Mouse (Mus musculus): Measurements from ENCODE around the gene Nfkbib. TPM values are rescaled to one million over a fixed set of nuclear protein-coding genes. Genes with fewer than 3 reads are reported as not detected.

Gene Nfkbib
- polyA plus RNA-seq, 1 experiment from 2014 or later = 62.3 TPM

DNA sequence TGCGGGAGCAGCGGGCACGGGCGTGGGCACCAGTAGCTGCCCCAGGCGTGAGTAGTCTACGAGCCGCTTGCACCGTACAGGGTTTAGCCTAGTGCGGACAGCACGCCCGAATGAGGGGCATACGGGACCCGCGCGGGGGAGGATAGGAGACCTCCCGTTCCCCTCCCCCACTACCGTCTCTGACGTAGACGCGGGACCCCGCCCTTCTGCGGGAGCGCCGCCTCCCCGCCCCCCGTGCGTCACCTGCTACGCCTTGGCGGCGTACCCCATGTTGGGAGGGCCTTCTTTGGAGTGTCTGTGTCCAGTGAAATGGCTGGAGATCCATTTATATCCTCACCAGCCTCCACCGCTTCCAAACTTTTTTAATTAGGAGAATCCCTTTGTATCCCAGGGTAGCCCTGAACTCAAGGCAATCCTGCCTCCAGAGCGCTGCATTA, 41.7 kb upstream of the Nfkbib start:
- no peaks in the 10 kb centered on the region for H3K27me3 ChIP-seq (ENCODE audit: low read depth, poor library complexity, severe bottlenecking)
- peaks cover 59% of the 10 kb centered on the region for H3K4me1 ChIP-seq
- peak; percentile 94 for DNase-seq (ENCODE audit: low spot score)
- peaks cover 23% of the 10 kb centered on the region for H3K36me3 ChIP-seq
- H3K27ac ChIP-seq (replicated peaks) = peak overlapping the region; percentile 100
- H3K9me3 ChIP-seq (replicated peaks) = no peaks in the 10 kb centered on the region
- 0% methylated on average over 32 of the region's 32 CpGs for WGBS
- H3K4me3 ChIP-seq = peak overlapping the region; percentile 94

DNA sequence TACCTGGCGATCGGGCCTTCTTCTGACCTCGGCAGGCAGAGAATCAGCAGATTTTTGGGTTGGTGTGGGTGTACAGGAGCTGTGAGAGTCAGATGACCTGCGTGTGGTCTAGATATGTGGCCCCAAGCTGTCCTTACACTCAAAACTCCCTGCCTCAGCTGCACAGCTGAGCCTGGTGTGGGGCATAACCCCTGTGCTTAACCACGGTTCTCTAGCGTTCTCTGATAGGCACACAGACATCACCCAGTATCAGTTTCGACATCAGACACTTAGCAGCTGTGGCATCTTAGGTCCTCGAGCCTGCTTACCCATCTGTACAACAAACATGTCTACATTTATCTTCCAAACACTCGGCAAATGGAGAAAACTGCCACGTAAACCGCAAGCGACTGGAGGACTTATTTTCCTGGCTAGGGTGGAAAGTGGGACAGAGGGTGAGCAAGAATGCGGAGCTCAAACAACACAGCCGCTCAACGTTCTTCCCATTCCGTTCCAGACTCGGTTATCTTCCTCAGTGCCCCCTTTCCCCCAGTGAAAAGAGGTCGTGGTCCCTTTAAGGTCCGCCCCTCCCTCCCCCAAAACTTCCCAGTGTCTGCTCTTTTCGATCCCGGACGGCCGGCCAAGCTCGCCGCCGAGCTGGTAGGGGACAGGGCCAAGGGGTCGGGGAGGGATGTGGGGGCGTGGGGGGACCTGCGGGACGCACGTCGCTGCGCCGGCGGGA, 41.1 kb upstream of the Nfkbib start, which contains the start of gene Hnrnpl:
TSS of gene Hnrnpl (plus strand) at position 321 of the 721 bp plus-strand sequence.
- H3K4me1 ChIP-seq = peaks cover 59% of the 10 kb centered on the region
- WGBS = 4% methylated on average over 35 of the region's 35 CpGs

DNA sequence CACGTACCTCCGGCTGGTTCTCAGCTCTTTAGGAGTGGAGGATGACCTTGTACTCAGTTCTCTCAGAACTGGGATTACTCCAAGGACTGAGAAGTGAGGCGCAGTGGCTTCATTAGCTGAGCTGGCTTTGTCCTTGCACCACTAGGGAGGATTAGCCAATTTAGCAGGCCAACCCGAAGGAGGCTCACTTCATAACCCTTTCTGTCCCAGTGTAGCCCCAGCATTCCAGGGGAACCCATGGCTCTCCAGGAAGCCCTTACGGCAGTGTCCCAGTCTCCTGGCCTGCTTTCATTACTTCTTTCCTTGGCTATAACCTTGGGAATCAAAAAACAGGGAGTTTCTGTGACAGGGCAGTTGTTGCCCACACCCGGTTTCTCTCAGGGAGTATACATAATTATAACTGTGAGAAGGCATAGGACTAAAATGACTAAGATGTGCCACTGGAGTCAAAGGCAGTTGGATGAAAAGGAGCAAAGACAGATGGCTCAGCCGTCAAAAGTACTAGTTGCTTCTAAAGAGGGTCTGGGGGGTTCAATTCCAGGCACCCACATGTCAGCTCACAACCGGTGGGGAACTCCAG, 40.4 kb upstream of the Nfkbib start:
- peak overlapping the region; percentile 94 for H3K4me3 ChIP-seq
- WGBS = 26% methylated on average over 8 of the region's 8 CpGs
- H3K27ac ChIP-seq (replicated peaks) = peak overlapping the region; percentile 100
- peaks cover 59% of the 10 kb centered on the region for H3K4me1 ChIP-seq
- no peak for DNase-seq (ENCODE audit: low spot score)
- no peaks in the 10 kb centered on the region for H3K9me3 ChIP-seq (replicated peaks)
- H3K36me3 ChIP-seq = peaks cover 11% of the 10 kb centered on the region
- no peaks in the 10 kb centered on the region for H3K27me3 ChIP-seq (ENCODE audit: low read depth, poor library complexity, severe bottlenecking)

More for the DNA sequence above, 41.1 kb upstream of the Nfkbib start, which contains the start of gene Hnrnpl:
- DNase-seq (ENCODE audit: low spot score) = no peak
- H3K4me3 ChIP-seq = peak within 1 kb of the TSS; percentile 94
- H3K36me3 ChIP-seq = peaks cover 17% of the 10 kb centered on the region
- peak within 1 kb of the TSS; percentile 100 for H3K27ac ChIP-seq (replicated peaks)
- H3K9me3 ChIP-seq (replicated peaks) = no peaks in the 10 kb centered on the region
- no peaks in the 10 kb centered on the region for H3K27me3 ChIP-seq (ENCODE audit: low read depth, poor library complexity, severe bottlenecking)

DNA sequence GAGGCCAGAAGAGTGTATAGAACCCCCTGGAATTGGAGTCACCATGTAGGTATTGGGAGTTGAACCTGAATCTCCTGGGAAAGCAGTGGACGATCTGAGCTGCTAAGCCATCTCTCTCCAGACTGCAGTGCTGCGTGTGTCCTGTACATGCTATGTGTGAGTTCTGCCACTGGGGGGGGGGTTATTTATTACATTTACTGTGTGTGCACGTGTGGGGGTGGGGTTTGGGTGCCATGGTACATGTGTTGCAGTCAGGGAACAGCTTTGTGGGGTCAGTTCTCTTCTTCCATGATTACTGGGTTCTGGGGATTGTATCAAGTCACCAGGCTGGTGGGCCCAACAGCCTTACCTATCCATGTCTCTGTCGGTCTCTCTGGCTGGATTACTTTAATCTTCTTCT, 39.6 kb upstream of the Nfkbib start:
- Histone ChIP-seq H3K4me3 (no peak overlapping the region), H3K4me1 (peaks cover 59% of the 10 kb centered on the region), H3K27ac (replicated peaks) (no peak overlapping the region), H3K36me3 (peaks cover 2% of the 10 kb centered on the region), H3K9me3 (replicated peaks) (no peaks in the 10 kb centered on the region), H3K27me3 (ENCODE audit: low read depth, poor library complexity, severe bottlenecking) (no peaks in the 10 kb centered on the region)
- no peak for DNase-seq (ENCODE audit: low spot score)
- WGBS = 87% methylated on average over 4 of the region's 4 CpGs

DNA sequence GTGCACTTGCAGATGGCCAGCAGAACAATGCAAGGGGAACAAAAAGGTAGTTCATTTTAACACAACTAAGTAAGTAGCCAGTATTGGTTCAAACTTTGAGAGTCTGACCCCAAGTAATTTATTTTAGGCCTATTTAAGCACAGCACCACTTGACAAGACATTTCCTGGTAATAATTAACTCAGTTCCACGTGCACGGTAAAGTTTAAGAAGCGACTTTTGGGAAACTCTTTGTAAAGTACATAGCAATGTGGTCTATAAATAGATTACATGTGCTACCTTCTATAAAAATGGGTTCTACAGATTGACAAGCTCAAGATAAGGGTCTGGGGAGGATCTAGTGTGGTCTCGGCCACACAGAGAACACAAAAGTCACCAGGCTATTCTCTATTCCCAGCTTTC, 36.4 kb upstream of the Nfkbib start:
- H3K27ac ChIP-seq (replicated peaks) = peak overlapping the region; percentile 82
- H3K9me3 ChIP-seq (replicated peaks) = no peaks in the 10 kb centered on the region
- 76% methylated on average over 4 of the region's 4 CpGs for WGBS
- peaks cover 60% of the 10 kb centered on the region for H3K4me1 ChIP-seq
- H3K36me3 ChIP-seq = no peaks in the 10 kb centered on the region
- H3K4me3 ChIP-seq = no peak overlapping the region
- DNase-seq (ENCODE audit: low spot score) = no peak
- no peaks in the 10 kb centered on the region for H3K27me3 ChIP-seq (ENCODE audit: low read depth, poor library complexity, severe bottlenecking)

DNA sequence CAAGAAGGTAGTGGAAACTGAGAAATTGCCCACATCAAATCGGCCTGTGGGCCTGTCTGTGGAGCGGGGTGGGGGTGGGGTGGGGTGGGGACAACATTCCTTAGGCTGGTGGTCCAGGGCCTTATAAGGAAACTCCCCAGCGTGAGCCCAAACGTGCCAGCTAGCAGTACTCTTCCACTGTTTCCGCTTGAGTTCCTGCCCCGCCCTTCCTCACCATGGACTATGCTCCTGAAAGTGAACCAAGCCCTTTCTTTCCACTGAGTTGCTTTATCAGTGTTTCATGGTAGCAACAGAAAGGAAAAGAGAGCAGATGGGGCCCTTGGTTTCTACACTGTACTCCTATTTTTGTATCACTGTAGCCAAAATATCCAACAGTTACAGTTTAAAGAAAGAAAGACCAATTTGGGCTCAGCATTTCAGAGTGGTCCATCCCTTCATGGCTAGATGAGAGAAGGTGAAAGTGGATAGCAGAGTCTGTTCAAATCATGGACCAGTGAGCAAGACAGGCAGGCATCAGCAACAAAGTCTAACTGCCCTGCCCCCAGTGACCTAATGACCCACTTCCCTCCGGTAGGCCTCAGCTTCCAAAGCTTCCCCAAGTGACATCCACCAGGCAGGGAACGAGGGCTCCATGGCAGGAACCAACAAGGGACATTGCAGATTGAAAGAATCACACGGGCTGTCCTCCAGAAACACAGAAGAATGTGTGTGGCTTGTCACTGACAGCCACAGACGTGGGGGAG, 35.7 kb upstream of the Nfkbib start:
- peak; percentile 59 for DNase-seq (ENCODE audit: low spot score)
- H3K4me1 ChIP-seq = peaks cover 53% of the 10 kb centered on the region
- 4% methylated on average over 10 of the region's 10 CpGs for WGBS
- H3K4me3 ChIP-seq = peak overlapping the region; percentile 14
- peak overlapping the region; percentile 82 for H3K27ac ChIP-seq (replicated peaks)
- H3K27me3 ChIP-seq (ENCODE audit: low read depth, poor library complexity, severe bottlenecking) = no peaks in the 10 kb centered on the region
- H3K36me3 ChIP-seq = no peaks in the 10 kb centered on the region
- H3K9me3 ChIP-seq (replicated peaks) = no peaks in the 10 kb centered on the region

DNA sequence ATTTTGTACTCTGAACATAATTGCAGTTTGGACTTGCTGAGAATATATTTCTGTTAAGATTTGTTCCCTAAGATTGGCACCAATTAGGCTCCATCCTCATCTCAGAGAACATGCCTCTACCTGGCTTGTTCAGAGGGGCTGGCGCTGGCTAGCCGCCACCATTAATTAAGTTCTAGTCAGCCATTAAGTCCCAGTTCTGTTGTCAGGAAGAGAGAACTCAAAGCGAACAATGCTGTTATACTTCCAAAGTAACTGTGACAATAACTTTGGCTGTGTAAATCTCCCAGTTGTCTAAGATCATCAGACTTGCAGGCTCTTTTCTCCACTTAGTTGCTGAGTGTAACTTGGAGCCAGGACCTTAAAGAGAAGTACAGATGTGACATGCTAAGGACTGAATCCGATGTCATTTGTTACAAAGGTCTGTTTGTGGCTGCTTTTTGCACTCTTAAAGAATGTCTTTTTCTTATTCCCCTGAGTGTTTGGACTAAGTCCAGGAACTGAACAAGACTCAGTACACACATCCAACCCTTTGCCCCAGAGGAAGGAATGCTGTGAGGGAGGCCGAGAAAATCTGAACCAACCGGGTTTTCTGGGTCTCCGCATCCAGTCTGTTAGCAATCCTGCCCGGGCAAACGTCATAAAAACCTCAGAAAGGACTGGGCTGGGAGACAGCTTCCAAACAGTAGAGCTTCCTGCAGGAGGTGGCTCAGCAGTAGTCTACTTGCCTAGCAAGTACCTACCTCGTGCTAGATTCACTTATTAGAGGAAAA, 34.8 kb upstream of the Nfkbib start:
- Histone ChIP-seq H3K9me3 (replicated peaks) (no peaks in the 10 kb centered on the region), H3K27ac (replicated peaks) (peak overlapping the region; percentile 82), H3K4me3 (0 out of 2 replicates have a peak overlapping the region, but pooled peaks have one; percentile 14), H3K27me3 (ENCODE audit: low read depth, poor library complexity, severe bottlenecking) (no peaks in the 10 kb centered on the region), H3K36me3 (no peaks in the 10 kb centered on the region), H3K4me1 (peaks cover 44% of the 10 kb centered on the region)
- 35% methylated on average over 10 of the region's 10 CpGs for WGBS
- DNase-seq (ENCODE audit: low spot score) = peak; percentile 27

DNA sequence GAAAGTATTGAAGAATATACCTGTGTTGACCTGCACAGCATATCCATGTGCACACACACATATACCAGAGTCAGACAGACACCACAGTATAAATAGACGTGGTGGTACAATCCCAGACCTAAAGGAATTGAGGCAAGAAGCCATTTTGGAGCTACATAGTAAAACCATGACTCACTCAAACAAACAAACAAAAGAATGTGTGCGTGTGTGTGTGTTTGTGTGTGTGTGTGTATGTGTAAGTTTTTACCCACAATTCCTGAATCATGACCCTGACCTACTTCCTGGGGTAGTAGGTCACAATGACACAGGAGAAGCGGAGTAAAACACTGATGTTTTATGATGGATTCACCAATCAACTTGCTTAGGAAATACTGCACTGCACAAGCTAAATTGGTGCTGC, 34.1 kb upstream of the Nfkbib start:
- Histone ChIP-seq H3K4me1 (peaks cover 46% of the 10 kb centered on the region), H3K4me3 (no peak overlapping the region), H3K27me3 (ENCODE audit: low read depth, poor library complexity, severe bottlenecking) (no peaks in the 10 kb centered on the region), H3K36me3 (no peaks in the 10 kb centered on the region), H3K9me3 (replicated peaks) (no peaks in the 10 kb centered on the region), H3K27ac (replicated peaks) (no peak overlapping the region)
- 78% methylated on average over 3 of the region's 3 CpGs for WGBS
- no peak for DNase-seq (ENCODE audit: low spot score)

DNA sequence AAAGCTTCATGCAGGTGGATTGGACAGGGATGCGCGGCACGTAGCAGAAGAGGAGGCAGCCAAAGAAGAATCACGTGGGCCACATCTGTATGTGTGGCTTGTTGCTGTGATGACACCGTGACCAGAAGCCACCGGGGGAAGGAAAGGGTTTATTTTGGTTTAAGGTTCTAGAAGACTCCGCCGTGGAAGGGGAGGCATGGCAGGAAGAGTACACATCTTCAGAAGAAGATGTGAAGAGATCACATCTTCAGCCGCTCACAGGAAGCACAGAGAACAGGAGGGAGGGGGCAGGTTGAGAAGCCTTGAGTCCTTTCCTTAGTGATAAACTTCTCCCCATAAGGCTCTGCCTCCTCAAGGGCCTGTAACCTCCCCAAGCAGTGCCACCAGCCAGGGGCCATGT, 32.7 kb upstream of the Nfkbib start:
- WGBS = 94% methylated on average over 9 of the region's 9 CpGs
- Histone ChIP-seq H3K4me1 (peaks cover 36% of the 10 kb centered on the region), H3K4me3 (no peak overlapping the region), H3K9me3 (replicated peaks) (no peaks in the 10 kb centered on the region), H3K27me3 (ENCODE audit: low read depth, poor library complexity, severe bottlenecking) (0 out of 2 replicates have a peak, but pooled peaks cover 5% of the 10 kb centered on the region), H3K36me3 (no peaks in the 10 kb centered on the region), H3K27ac (replicated peaks) (no peak overlapping the region)
- DNase-seq (ENCODE audit: low spot score) = no peak

DNA sequence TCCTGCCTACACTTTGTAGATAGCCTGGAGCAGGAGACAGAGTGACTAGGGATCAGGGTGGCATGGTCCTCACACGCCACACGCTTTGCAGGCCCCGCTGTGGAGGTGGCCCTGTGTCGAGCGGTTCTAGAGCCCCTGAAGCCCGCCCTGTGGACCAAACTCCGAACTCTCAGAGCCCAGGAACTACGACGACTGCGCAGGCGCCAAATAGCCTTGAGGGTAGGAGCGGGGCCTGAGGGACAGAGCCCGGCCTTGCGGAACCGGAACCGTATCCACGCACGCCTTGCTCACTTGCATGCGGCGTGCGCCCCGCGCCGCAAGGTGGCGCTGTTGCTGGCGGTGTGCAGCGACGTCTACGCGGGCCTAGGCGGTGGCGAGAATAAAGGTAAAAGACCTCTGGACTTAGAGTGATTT, 29.3 kb upstream of the Nfkbib start:
- 15% methylated on average over 32 of the region's 32 CpGs for WGBS
- Histone ChIP-seq H3K4me3 (peak overlapping the region; percentile 37), H3K4me1 (peaks cover 10% of the 10 kb centered on the region), H3K36me3 (no peaks in the 10 kb centered on the region), H3K27ac (replicated peaks) (peak overlapping the region; percentile 73), H3K9me3 (replicated peaks) (no peaks in the 10 kb centered on the region), H3K27me3 (ENCODE audit: low read depth, poor library complexity, severe bottlenecking) (0 out of 2 replicates have a peak, but pooled peaks cover 5% of the 10 kb centered on the region)
- DNase-seq (ENCODE audit: low spot score) = peak; percentile 78

DNA sequence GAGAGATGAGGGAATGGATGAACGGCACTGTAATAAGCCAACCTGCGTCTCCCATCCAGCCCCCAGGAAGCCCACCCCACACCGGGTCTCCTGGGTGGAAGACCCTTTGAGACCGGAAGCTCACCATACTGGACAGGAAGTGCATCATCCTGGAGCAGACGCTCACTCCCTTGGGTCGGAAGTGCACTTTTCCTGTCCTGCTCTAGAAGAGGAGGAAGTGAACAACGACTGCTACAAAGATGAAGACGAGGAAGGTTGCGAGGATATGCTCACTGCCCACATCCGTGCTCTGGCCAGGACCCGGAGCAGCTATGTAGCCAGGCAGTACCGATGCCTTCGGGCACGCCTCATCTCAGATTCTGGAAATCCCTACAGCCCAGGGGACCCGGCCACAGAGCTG, 28.5 kb upstream of the Nfkbib start:
- WGBS = 83% methylated on average over 15 of the region's 15 CpGs
- 0 out of 2 replicates have a peak, but pooled peaks cover 5% of the 10 kb centered on the region for H3K27me3 ChIP-seq (ENCODE audit: low read depth, poor library complexity, severe bottlenecking)
- H3K36me3 ChIP-seq = no peaks in the 10 kb centered on the region
- H3K4me3 ChIP-seq = peak overlapping the region; percentile 37; the same call in 1 of the 2 replicates
- DNase-seq (ENCODE audit: low spot score) = no peak
- no peaks in the 10 kb centered on the region for H3K9me3 ChIP-seq (replicated peaks)
- peaks cover 10% of the 10 kb centered on the region for H3K4me1 ChIP-seq
- H3K27ac ChIP-seq (replicated peaks) = peak overlapping the region; percentile 30; the same call in 1 of the 2 replicates

DNA sequence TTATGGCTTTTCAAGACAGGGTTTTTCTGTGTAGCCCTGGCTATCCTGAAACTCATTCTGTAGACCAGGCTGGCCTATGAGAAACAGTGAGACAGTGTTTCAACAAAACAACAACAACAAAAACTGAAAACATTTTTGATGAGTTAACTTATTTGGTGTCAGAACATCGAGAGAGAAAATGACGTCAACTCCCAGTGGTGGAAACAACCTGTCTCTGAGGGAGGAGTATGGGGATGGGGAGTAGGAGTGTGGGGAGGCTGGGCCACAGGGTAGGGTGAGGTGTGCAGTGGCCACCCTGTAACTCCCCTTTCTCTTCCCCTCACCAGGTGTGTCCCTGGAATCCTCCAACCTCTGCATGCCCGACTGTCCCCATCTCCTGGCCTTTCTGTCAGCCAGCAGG, 27.2 kb upstream of the Nfkbib start:
- no peaks in the 10 kb centered on the region for H3K9me3 ChIP-seq (replicated peaks)
- peaks cover 18% of the 10 kb centered on the region for H3K4me1 ChIP-seq
- WGBS = 88% methylated on average over 3 of the region's 3 CpGs
- H3K4me3 ChIP-seq = no peak overlapping the region
- H3K27me3 ChIP-seq (ENCODE audit: low read depth, poor library complexity, severe bottlenecking) = 0 out of 2 replicates have a peak, but pooled peaks cover 5% of the 10 kb centered on the region
- no peak overlapping the region for H3K27ac ChIP-seq (replicated peaks)
- H3K36me3 ChIP-seq = no peaks in the 10 kb centered on the region
- DNase-seq (ENCODE audit: low spot score) = no peak

Data from midbrain, embryonic 10.5 days (tissue).